Mouse (Mus musculus) olfactory bulb, adult 2 months (tissue): ENCODE measurements around the gene Doc2b.

Source experiments
- CTCF ChIP-seq: fragments of 200-500 bp; IDR thresholded peaks from 2 replicates; pipeline ENCODE4 v1.5.1; 2012; ENCODE audit warnings: low read depth, mild to moderate bottlenecking, low read length, moderate library complexity; ENCODE audit not compliant: insufficient read depth
- POLR2A ChIP-seq: fragments of 200-500 bp; IDR thresholded peaks from 2 replicates; pipeline ENCODE4 v1.6.1; 2012; ENCODE audit warnings: mild to moderate bottlenecking, low read depth, low read length, moderate library complexity; ENCODE audit not compliant: insufficient read depth

- no peak for TF ChIP-seq CTCF
- TF ChIP-seq POLR2A: no peak
These were observed 57.4 kb downstream of the Doc2b start for GRCm38 (mm10) chr11:75738477-75738821.
